Mouse (Mus musculus): ENCODE data around the gene Eaf2. TPM values are rescaled to one million over a fixed set of nuclear protein-coding genes. Genes with fewer than 3 reads are reported as not detected.

The Eaf2 gene
- polyA plus RNA-seq, 1 experiment from 2014 or later, result 0.38 TPM

DNA sequence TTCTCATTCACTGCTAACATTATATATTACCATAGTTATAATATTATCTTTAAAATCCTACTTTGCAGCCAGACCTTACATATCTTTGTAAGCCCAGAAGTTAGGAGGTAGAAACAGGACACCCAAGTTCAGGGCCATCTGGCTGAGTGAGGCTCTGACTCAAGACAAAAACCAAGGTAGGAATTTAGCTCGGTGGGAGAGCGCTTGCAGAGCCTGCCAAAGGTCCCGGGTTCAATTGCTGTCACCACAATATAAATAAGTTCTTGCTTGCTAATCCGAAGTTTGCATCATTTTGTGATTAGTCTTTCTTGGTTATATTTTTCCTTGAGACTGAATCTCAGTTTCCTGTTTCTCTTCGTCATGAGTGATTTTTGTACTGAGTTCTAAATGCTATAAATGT, 28.4 kb upstream of the Eaf2 start:
- H3K9me3 ChIP-seq (ENCODE audit: control insufficient read depth, low read length), result no peaks in the 10 kb centered on the region
- no peak overlapping the region for H3K27ac ChIP-seq (replicated peaks; ENCODE audit: low read depth, low read length)
- DNase-seq, result no peak
- ATAC-seq (ENCODE audit: low FRiP score, low TSS enrichment), result no peak
- H3K4me3 ChIP-seq (replicated peaks; ENCODE audit: low read depth, low read length), result no peak overlapping the region
- no peak overlapping the region for H3K4me2 ChIP-seq (ENCODE audit: low read length)
- 94% methylated on average over 5 of the region's 5 CpGs for WGBS
- H3K36me3 ChIP-seq (ENCODE audit: control insufficient read depth, insufficient read depth, low read length), result peaks cover 70% of the 10 kb centered on the region
- no peak overlapping the region for H3K9ac ChIP-seq (replicated peaks; ENCODE audit: low read length)
- no peaks in the 10 kb centered on the region for H3K27me3 ChIP-seq (ENCODE audit: control insufficient read depth, insufficient read depth, low read length)
- H3K4me1 ChIP-seq (ENCODE audit: control insufficient read depth, insufficient read depth, low read length), result no peaks in the 10 kb centered on the region

GRCm38 (mm10) chr16:36896712-36897111, 21.9 kb upstream of the Eaf2 start:
- 98% methylated on average over 6 of the region's 6 CpGs for WGBS
- Histone ChIP-seq H3K27ac (replicated peaks; ENCODE audit: low read depth, low read length) (no peak overlapping the region), H3K9me3 (ENCODE audit: control insufficient read depth, low read length) (no peaks in the 10 kb centered on the region), H3K4me3 (replicated peaks; ENCODE audit: low read depth, low read length) (no peak overlapping the region), H3K36me3 (ENCODE audit: control insufficient read depth, insufficient read depth, low read length) (peaks cover 88% of the 10 kb centered on the region), H3K4me1 (ENCODE audit: control insufficient read depth, insufficient read depth, low read length) (no peaks in the 10 kb centered on the region), H3K27me3 (ENCODE audit: control insufficient read depth, insufficient read depth, low read length) (no peaks in the 10 kb centered on the region), H3K4me2 (ENCODE audit: low read length) (no peak overlapping the region), H3K9ac (replicated peaks; ENCODE audit: low read length) (no peak overlapping the region)
- DNase-seq, result no peak
- no peak for ATAC-seq (ENCODE audit: low FRiP score, low TSS enrichment)

DNA sequence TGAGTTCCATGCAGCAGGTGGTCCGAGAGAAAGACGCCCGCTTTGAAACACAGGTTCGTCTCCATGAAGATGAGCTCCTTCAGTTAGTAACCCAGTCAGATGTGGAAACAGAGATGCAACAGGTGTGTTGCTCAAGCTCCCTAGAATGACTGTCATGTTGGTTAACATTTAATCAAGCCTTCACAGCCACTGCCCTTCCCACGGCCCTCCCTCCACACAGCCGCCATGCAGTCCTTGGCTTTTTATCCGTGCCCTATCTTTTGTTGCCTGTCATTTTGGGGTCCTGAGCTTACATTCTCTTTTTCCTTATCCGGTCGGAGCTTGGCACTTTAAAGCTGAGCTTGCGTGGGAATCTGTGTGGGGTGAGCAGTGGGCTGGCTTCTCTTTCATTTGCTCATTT, 18.5 kb upstream of the Eaf2 start:
- Histone ChIP-seq H3K9ac (replicated peaks; ENCODE audit: low read length) (no peak overlapping the region), H3K27me3 (ENCODE audit: control insufficient read depth, insufficient read depth, low read length) (no peaks in the 10 kb centered on the region), H3K36me3 (ENCODE audit: control insufficient read depth, insufficient read depth, low read length) (peaks cover 82% of the 10 kb centered on the region), H3K4me2 (ENCODE audit: low read length) (no peak overlapping the region), H3K9me3 (ENCODE audit: control insufficient read depth, low read length) (no peaks in the 10 kb centered on the region), H3K4me1 (ENCODE audit: control insufficient read depth, insufficient read depth, low read length) (no peaks in the 10 kb centered on the region), H3K27ac (replicated peaks; ENCODE audit: low read depth, low read length) (no peak overlapping the region), H3K4me3 (replicated peaks; ENCODE audit: low read depth, low read length) (no peak overlapping the region)
- no peak for ATAC-seq (ENCODE audit: low FRiP score, low TSS enrichment)
- no peak for DNase-seq
- 87% methylated on average over 10 of the region's 10 CpGs for WGBS

DNA sequence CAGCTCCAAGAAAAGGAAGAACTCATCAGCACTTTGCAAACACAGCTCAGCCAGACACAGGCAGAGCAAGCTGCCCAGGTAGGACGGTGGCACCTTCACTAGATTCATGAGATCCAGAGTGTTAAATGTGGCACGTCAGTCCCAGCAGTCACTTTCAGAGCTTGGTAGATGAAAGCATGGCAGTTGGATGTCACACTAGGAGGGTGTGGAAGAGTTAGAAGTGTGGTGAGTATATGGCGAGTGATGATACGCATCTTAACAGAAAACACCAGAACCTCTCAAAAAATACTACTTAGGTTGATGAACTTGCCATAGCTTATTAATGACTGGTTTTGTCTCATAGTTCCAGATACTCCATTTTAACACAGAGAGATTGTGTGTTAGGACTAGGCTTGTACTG, 16.6 kb upstream of the Eaf2 start:
- no peak overlapping the region for H3K4me3 ChIP-seq (replicated peaks; ENCODE audit: low read depth, low read length)
- DNase-seq (no peak), ATAC-seq (ENCODE audit: low FRiP score, low TSS enrichment) (no peak)
- H3K4me2 ChIP-seq (ENCODE audit: low read length), result no peak overlapping the region
- WGBS, result 98% methylated on average over 4 of the region's 4 CpGs
- no peaks in the 10 kb centered on the region for H3K9me3 ChIP-seq (ENCODE audit: control insufficient read depth, low read length)
- no peak overlapping the region for H3K9ac ChIP-seq (replicated peaks; ENCODE audit: low read length)
- H3K27ac ChIP-seq (replicated peaks; ENCODE audit: low read depth, low read length), result no peak overlapping the region
- H3K4me1 ChIP-seq (ENCODE audit: control insufficient read depth, insufficient read depth, low read length), result no peaks in the 10 kb centered on the region
- H3K36me3 ChIP-seq (ENCODE audit: control insufficient read depth, insufficient read depth, low read length), result peaks cover 72% of the 10 kb centered on the region
- H3K27me3 ChIP-seq (ENCODE audit: control insufficient read depth, insufficient read depth, low read length), result no peaks in the 10 kb centered on the region

DNA sequence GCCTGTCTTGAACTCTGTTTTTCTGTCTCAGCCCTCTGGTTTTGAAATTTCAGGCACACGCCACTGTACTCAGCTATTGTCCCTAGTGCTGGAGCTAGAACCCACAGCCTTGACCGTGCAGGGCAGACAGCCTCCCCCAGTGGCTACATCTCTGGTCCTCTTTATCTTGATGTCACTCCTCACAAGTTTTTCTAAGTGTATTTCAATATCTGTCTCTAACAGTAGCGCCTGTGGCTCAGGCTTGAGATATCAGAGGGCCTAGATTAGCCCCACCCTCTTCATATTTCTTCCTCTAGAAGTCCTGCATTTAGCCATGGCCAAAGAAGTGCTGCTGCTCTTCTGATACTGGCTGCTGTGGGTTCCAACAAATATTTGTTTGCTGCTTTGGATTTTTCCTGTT, 15.8 kb upstream of the Eaf2 start:
- no peak overlapping the region for H3K4me3 ChIP-seq (replicated peaks; ENCODE audit: low read depth, low read length)
- H3K36me3 ChIP-seq (ENCODE audit: control insufficient read depth, insufficient read depth, low read length), result peaks cover 69% of the 10 kb centered on the region
- DNase-seq (no peak), ATAC-seq (ENCODE audit: low FRiP score, low TSS enrichment) (no peak)
- no peaks in the 10 kb centered on the region for H3K4me1 ChIP-seq (ENCODE audit: control insufficient read depth, insufficient read depth, low read length)
- H3K27ac ChIP-seq (replicated peaks; ENCODE audit: low read depth, low read length), result no peak overlapping the region
- WGBS, result 94% methylated on average over 3 of the region's 3 CpGs
- H3K9me3 ChIP-seq (ENCODE audit: control insufficient read depth, low read length), result no peaks in the 10 kb centered on the region
- no peaks in the 10 kb centered on the region for H3K27me3 ChIP-seq (ENCODE audit: control insufficient read depth, insufficient read depth, low read length)
- H3K4me2 ChIP-seq (ENCODE audit: low read length), result no peak overlapping the region
- H3K9ac ChIP-seq (replicated peaks; ENCODE audit: low read length), result no peak overlapping the region

DNA sequence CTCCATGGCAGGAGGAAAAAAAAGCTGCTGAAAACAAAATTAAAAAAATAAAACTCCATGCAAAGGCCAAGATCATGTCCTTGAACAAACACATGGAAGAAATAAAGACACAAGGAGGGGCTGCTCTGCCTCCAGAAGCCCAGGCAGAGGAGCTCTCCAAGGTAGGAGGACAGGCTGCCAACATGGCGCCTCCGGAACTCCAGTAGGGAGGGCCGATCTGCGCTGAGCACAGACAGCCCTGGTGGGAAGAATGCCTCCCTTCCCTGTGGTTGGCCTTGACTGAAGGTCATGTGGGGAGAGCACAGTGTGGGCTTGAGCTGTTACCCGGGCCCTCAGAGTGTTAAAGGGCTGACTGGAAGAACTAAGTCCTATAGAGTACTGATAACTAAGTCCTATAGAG, 12.7 kb upstream of the Eaf2 start:
- no peaks in the 10 kb centered on the region for H3K9me3 ChIP-seq (ENCODE audit: control insufficient read depth, low read length)
- DNase-seq (no peak), ATAC-seq (ENCODE audit: low FRiP score, low TSS enrichment) (no peak)
- no peaks in the 10 kb centered on the region for H3K27me3 ChIP-seq (ENCODE audit: control insufficient read depth, insufficient read depth, low read length)
- H3K27ac ChIP-seq (replicated peaks; ENCODE audit: low read depth, low read length), result no peak overlapping the region
- H3K4me3 ChIP-seq (replicated peaks; ENCODE audit: low read depth, low read length), result no peak overlapping the region
- H3K4me1 ChIP-seq (ENCODE audit: control insufficient read depth, insufficient read depth, low read length), result peaks cover 9% of the 10 kb centered on the region; the same call in 1 of the 2 replicates
- H3K36me3 ChIP-seq (ENCODE audit: control insufficient read depth, insufficient read depth, low read length), result peaks cover 47% of the 10 kb centered on the region
- no peak overlapping the region for H3K9ac ChIP-seq (replicated peaks; ENCODE audit: low read length)
- 88% methylated on average over 5 of the region's 5 CpGs for WGBS
- H3K4me2 ChIP-seq (ENCODE audit: low read length), result no peak overlapping the region

- H3K27me3 ChIP-seq (ENCODE audit: control insufficient read depth, insufficient read depth, low read length), result no peaks in the 10 kb centered on the region
- H3K4me3 ChIP-seq (replicated peaks; ENCODE audit: low read depth, low read length), result no peak overlapping the region
- DNase-seq, result no peak
- H3K36me3 ChIP-seq (ENCODE audit: control insufficient read depth, insufficient read depth, low read length), result peaks cover 30% of the 10 kb centered on the region
- ATAC-seq (ENCODE audit: low FRiP score, low TSS enrichment), result no peak
- no peaks in the 10 kb centered on the region for H3K9me3 ChIP-seq (ENCODE audit: control insufficient read depth, low read length)
- H3K4me2 ChIP-seq (ENCODE audit: low read length), result no peak overlapping the region
- H3K27ac ChIP-seq (replicated peaks; ENCODE audit: low read depth, low read length), result no peak overlapping the region
- 80% methylated on average over 11 of the region's 11 CpGs for WGBS
- peaks cover 9% of the 10 kb centered on the region; the same call in 1 of the 2 replicates for H3K4me1 ChIP-seq (ENCODE audit: control insufficient read depth, insufficient read depth, low read length)
- no peak overlapping the region for H3K9ac ChIP-seq (replicated peaks; ENCODE audit: low read length)
Measured at GRCm38 (mm10) chr16:36885912-36886311, 11.1 kb upstream of the Eaf2 start.

DNA sequence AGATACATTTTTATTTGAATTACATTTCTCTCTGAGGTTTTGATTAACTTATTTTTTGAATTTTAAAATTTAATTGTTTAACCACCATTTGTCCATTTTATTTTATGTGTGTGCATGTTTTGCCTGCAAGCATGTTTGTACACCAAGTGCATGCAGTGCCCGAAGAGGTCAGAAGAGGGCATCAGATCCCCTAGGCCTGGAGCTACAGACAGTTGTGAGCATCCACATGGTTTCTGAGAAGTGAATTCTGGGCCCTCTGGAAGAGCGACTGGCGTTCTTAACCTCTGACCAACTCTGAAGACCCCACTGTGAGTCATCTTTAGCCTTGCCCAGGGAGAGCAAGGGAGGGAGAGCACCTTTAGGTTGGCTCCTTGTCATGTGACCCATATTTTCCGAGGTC, 10.1 kb upstream of the Eaf2 start:
- DNase-seq (peak; percentile 23), ATAC-seq (ENCODE audit: low FRiP score, low TSS enrichment) (no peak)
- Histone ChIP-seq H3K36me3 (ENCODE audit: control insufficient read depth, insufficient read depth, low read length) (peaks cover 22% of the 10 kb centered on the region), H3K9me3 (ENCODE audit: control insufficient read depth, low read length) (no peaks in the 10 kb centered on the region), H3K4me3 (replicated peaks; ENCODE audit: low read depth, low read length) (no peak overlapping the region), H3K27ac (replicated peaks; ENCODE audit: low read depth, low read length) (no peak overlapping the region), H3K4me2 (ENCODE audit: low read length) (no peak overlapping the region), H3K9ac (replicated peaks; ENCODE audit: low read length) (no peak overlapping the region), H3K4me1 (ENCODE audit: control insufficient read depth, insufficient read depth, low read length) (peaks cover 9% of the 10 kb centered on the region; the same call in 1 of the 2 replicates), H3K27me3 (ENCODE audit: control insufficient read depth, insufficient read depth, low read length) (no peaks in the 10 kb centered on the region)
- 86% methylated on average over 4 of the region's 4 CpGs for WGBS

DNA sequence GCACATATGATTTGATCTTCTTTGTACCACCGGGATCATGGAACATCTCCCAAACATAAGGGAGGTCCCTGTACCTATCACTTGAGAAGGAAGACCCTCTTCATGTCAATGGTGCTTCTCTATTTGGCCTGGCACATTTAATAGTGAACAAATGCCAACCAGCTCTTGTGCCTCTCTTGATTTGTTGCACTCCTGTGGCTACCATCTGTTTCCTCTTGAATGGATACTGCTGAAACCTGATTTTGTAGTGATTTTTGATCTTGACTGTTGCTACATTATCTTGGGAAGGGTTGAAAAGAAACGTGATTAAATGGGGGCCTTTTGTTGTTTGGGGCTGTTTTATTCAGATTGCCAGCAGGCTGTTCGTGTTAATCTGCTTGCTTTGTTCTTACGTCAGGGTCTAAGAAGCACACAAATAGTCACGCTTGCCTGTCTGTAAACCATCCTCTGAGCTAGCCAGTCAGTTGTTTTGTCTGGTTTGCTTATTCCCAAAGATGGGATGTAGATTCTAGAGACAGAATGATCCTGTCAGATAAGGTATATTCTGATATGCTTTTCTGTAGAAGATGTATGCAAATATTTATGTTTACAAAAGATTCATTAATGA, 8.0 kb upstream of the Eaf2 start:
- Histone ChIP-seq H3K9me3 (ENCODE audit: control insufficient read depth, low read length) (no peaks in the 10 kb centered on the region), H3K27me3 (ENCODE audit: control insufficient read depth, insufficient read depth, low read length) (no peaks in the 10 kb centered on the region), H3K4me3 (replicated peaks; ENCODE audit: low read depth, low read length) (no peak overlapping the region), H3K4me2 (ENCODE audit: low read length) (no peak overlapping the region), H3K36me3 (ENCODE audit: control insufficient read depth, insufficient read depth, low read length) (peaks cover 10% of the 10 kb centered on the region; the same call in 1 of the 2 replicates), H3K4me1 (ENCODE audit: control insufficient read depth, insufficient read depth, low read length) (peaks cover 12% of the 10 kb centered on the region; the same call in 1 of the 2 replicates), H3K27ac (replicated peaks; ENCODE audit: low read depth, low read length) (peak overlapping the region; percentile 32; the same call in 1 of the 2 replicates), H3K9ac (replicated peaks; ENCODE audit: low read length) (no peak overlapping the region)
- ATAC-seq (ENCODE audit: low FRiP score, low TSS enrichment) (peak; percentile 53), DNase-seq (peak; percentile 13)
- 18% methylated on average over 5 of the region's 5 CpGs for WGBS

Data from midbrain, embryonic 14.5 days (tissue).